Mouse (Mus musculus): ENCODE measurements at regions not wholly inside any gene's neighbourhood (a gene's known extent, or its start where the extent isn't known, plus 50 kb on each side); places are given as distances from the start of the nearest gene placed in this dataset.

- Histone ChIP-seq H3K36me3 (ENCODE audit: control insufficient read depth, insufficient read depth, low read length) (no peaks in the 10 kb centered on the region), H3K9ac (ENCODE audit: low read depth, low read length) (no peak overlapping the region), H3K4me1 (ENCODE audit: control insufficient read depth, insufficient read depth, low read length) (no peaks in the 10 kb centered on the region), H3K4me3 (ENCODE audit: insufficient read depth, low read depth, low read length) (no peak overlapping the region), H3K27ac (replicated peaks; ENCODE audit: insufficient read depth, low read depth, low read length) (no peak overlapping the region), H3K27me3 (ENCODE audit: control insufficient read depth, insufficient read depth, low read length) (peaks cover 11% of the 10 kb centered on the region), H3K79me2 (ENCODE audit: control insufficient read depth, insufficient read depth, low read length) (no peaks in the 10 kb centered on the region)
- 5% methylated on average over 18 of the region's 18 CpGs for WGBS
- TF ChIP-seq CTCF (IDR thresholded peaks at IDR 0.05; ENCODE audit: low read depth, low read length) (no peak), POLR2A (IDR thresholded peaks at IDR 0.05; ENCODE audit: extremely low read depth, insufficient read depth, low read length) (no peak)
- DNase-seq (ENCODE audit: extremely low read depth, low read depth, low spot score) = peak; percentile 31
These were observed 182.0 kb downstream of the Tfap2c start for GRCm38 (mm10) chr2:172731408-172731807.

- DNase-seq (ENCODE audit: extremely low read depth, low read depth, low spot score) = no peak
- TF ChIP-seq POLR2A (IDR thresholded peaks at IDR 0.05; ENCODE audit: extremely low read depth, insufficient read depth, low read length) (no peak), CTCF (IDR thresholded peaks at IDR 0.05; ENCODE audit: low read depth, low read length) (no peak)
- Histone ChIP-seq H3K27ac (replicated peaks; ENCODE audit: insufficient read depth, low read depth, low read length) (no peak overlapping the region), H3K36me3 (ENCODE audit: control insufficient read depth, insufficient read depth, low read length) (no peaks in the 10 kb centered on the region), H3K27me3 (ENCODE audit: control insufficient read depth, insufficient read depth, low read length) (peaks cover 11% of the 10 kb centered on the region), H3K9ac (ENCODE audit: low read depth, low read length) (no peak overlapping the region), H3K4me1 (ENCODE audit: control insufficient read depth, insufficient read depth, low read length) (no peaks in the 10 kb centered on the region), H3K4me3 (ENCODE audit: insufficient read depth, low read depth, low read length) (no peak overlapping the region), H3K79me2 (ENCODE audit: control insufficient read depth, insufficient read depth, low read length) (no peaks in the 10 kb centered on the region)
- 10% methylated on average over 19 of the region's 19 CpGs for WGBS
These were observed 183.2 kb downstream of the Tfap2c start for GRCm38 (mm10) chr2:172732453-172733210.

GRCm38 (mm10) chr2:172733403-172733995 is 184.1 kb downstream of the Tfap2c start:
- H3K4me3 ChIP-seq (ENCODE audit: insufficient read depth, low read depth, low read length) = no peak overlapping the region
- H3K4me1 ChIP-seq (ENCODE audit: control insufficient read depth, insufficient read depth, low read length) = no peaks in the 10 kb centered on the region
- H3K27ac ChIP-seq (replicated peaks; ENCODE audit: insufficient read depth, low read depth, low read length) = no peak overlapping the region
- H3K79me2 ChIP-seq (ENCODE audit: control insufficient read depth, insufficient read depth, low read length) = no peaks in the 10 kb centered on the region
- no peaks in the 10 kb centered on the region for H3K36me3 ChIP-seq (ENCODE audit: control insufficient read depth, insufficient read depth, low read length)
- no peak overlapping the region for H3K9ac ChIP-seq (ENCODE audit: low read depth, low read length)
- WGBS = 6% methylated on average over 9 of the region's 9 CpGs
- TF ChIP-seq CTCF (IDR thresholded peaks at IDR 0.05; ENCODE audit: low read depth, low read length) (no peak), POLR2A (IDR thresholded peaks at IDR 0.05; ENCODE audit: extremely low read depth, insufficient read depth, low read length) (no peak)
- peaks cover 6% of the 10 kb centered on the region for H3K27me3 ChIP-seq (ENCODE audit: control insufficient read depth, insufficient read depth, low read length)
- DNase-seq (ENCODE audit: extremely low read depth, low read depth, low spot score) = no peak

GRCm38 (mm10) chr2:172735621-172736020 is 186.2 kb downstream of the Tfap2c start:
- Histone ChIP-seq H3K79me2 (ENCODE audit: control insufficient read depth, insufficient read depth, low read length) (no peaks in the 10 kb centered on the region), H3K4me1 (ENCODE audit: control insufficient read depth, insufficient read depth, low read length) (no peaks in the 10 kb centered on the region), H3K9ac (ENCODE audit: low read depth, low read length) (no peak overlapping the region), H3K27me3 (ENCODE audit: control insufficient read depth, insufficient read depth, low read length) (peaks cover 2% of the 10 kb centered on the region; the same call in 1 of the 2 replicates), H3K4me3 (ENCODE audit: insufficient read depth, low read depth, low read length) (no peak overlapping the region), H3K36me3 (ENCODE audit: control insufficient read depth, insufficient read depth, low read length) (no peaks in the 10 kb centered on the region), H3K27ac (replicated peaks; ENCODE audit: insufficient read depth, low read depth, low read length) (no peak overlapping the region)
- WGBS = 21% methylated on average over 6 of the region's 6 CpGs
- TF ChIP-seq POLR2A (IDR thresholded peaks at IDR 0.05; ENCODE audit: extremely low read depth, insufficient read depth, low read length) (no peak), CTCF (IDR thresholded peaks at IDR 0.05; ENCODE audit: low read depth, low read length) (no peak)
- no peak for DNase-seq (ENCODE audit: extremely low read depth, low read depth, low spot score)

- Histone ChIP-seq H3K27ac (replicated peaks; ENCODE audit: insufficient read depth, low read depth, low read length) (no peak overlapping the region), H3K4me3 (ENCODE audit: insufficient read depth, low read depth, low read length) (no peak overlapping the region), H3K27me3 (ENCODE audit: control insufficient read depth, insufficient read depth, low read length) (no peaks in the 10 kb centered on the region; the same call in 1 of the 2 replicates), H3K9ac (ENCODE audit: low read depth, low read length) (no peak overlapping the region), H3K79me2 (ENCODE audit: control insufficient read depth, insufficient read depth, low read length) (no peaks in the 10 kb centered on the region), H3K36me3 (ENCODE audit: control insufficient read depth, insufficient read depth, low read length) (no peaks in the 10 kb centered on the region), H3K4me1 (ENCODE audit: control insufficient read depth, insufficient read depth, low read length) (no peaks in the 10 kb centered on the region)
- DNase-seq (ENCODE audit: extremely low read depth, low read depth, low spot score) = no peak
- TF ChIP-seq POLR2A (IDR thresholded peaks at IDR 0.05; ENCODE audit: extremely low read depth, insufficient read depth, low read length) (no peak), CTCF (IDR thresholded peaks at IDR 0.05; ENCODE audit: low read depth, low read length) (no peak)
- 21% methylated on average over 11 of the region's 11 CpGs for WGBS
These were observed 189.7 kb downstream of the Tfap2c start for GRCm38 (mm10) chr2:172739041-172739491.

GRCm38 (mm10) chr2:172739529-172739928 is 190.1 kb downstream of the Tfap2c start:
- no peaks in the 10 kb centered on the region for H3K36me3 ChIP-seq (ENCODE audit: control insufficient read depth, insufficient read depth, low read length)
- no peak overlapping the region for H3K4me3 ChIP-seq (ENCODE audit: insufficient read depth, low read depth, low read length)
- no peak for TF ChIP-seq POLR2A (IDR thresholded peaks at IDR 0.05; ENCODE audit: extremely low read depth, insufficient read depth, low read length)
- TF ChIP-seq CTCF (IDR thresholded peaks at IDR 0.05; ENCODE audit: low read depth, low read length) = no peak
- DNase-seq (ENCODE audit: extremely low read depth, low read depth, low spot score) = no peak
- no peak overlapping the region for H3K27ac ChIP-seq (replicated peaks; ENCODE audit: insufficient read depth, low read depth, low read length)
- H3K9ac ChIP-seq (ENCODE audit: low read depth, low read length) = no peak overlapping the region
- H3K27me3 ChIP-seq (ENCODE audit: control insufficient read depth, insufficient read depth, low read length) = no peaks in the 10 kb centered on the region; the same call in 1 of the 2 replicates
- 29% methylated on average over 19 of the region's 19 CpGs for WGBS
- H3K4me1 ChIP-seq (ENCODE audit: control insufficient read depth, insufficient read depth, low read length) = no peaks in the 10 kb centered on the region
- H3K79me2 ChIP-seq (ENCODE audit: control insufficient read depth, insufficient read depth, low read length) = no peaks in the 10 kb centered on the region

Measured in liver, adult 2 months (tissue).